Mouse (Mus musculus) spleen, adult 2 months (tissue): Measurements from ENCODE around the gene Trim3. TPM values are rescaled to one million over a fixed set of nuclear protein-coding genes. Genes with fewer than 3 reads are reported as not detected.
A peak's percentile ranks its signal among the peaks of the same experiment; 100 is the strongest.

Source experiments
- DNase-seq, 2 experiments: peaks; one replicate each; pipeline versions ENCODE4 v3.0.0 to v3.0.0-alpha.2; 2012 to 2021; ENCODE audit warnings: low spot score in 2 of 2, low read depth in 1 of 2
- H3K27ac ChIP-seq: fragments of 200-500 bp; 2 replicates; pipeline ENCODE4 v1.5.1; 2012; ENCODE audit warnings: low read length, inconsistent platforms; ENCODE audit not compliant: insufficient read depth
- H3K27me3 ChIP-seq: fragments of 200-500 bp; 2 replicates; pipeline ENCODE4 v1.6.1; 2012; ENCODE audit warnings: mild to moderate bottlenecking, moderate library complexity, low read length, inconsistent platforms; ENCODE audit not compliant: control insufficient read depth, insufficient read depth
- H3K36me3 ChIP-seq: fragments of 200-500 bp; 2 replicates; pipeline ENCODE4 v1.6.1; 2012; ENCODE audit warnings: mild to moderate bottlenecking, low read length, inconsistent platforms; ENCODE audit not compliant: control insufficient read depth, insufficient read depth
- H3K4me1 ChIP-seq: fragments of 200-500 bp; 2 replicates; pipeline ENCODE4 v1.6.1; 2011; ENCODE audit warnings: inconsistent platforms; ENCODE audit not compliant: control insufficient read depth, insufficient read depth, insufficient read length
- H3K4me3 ChIP-seq: fragments of 200-500 bp; 2 replicates; pipeline ENCODE4 v1.5.1; 2011; ENCODE audit warnings: mild to moderate bottlenecking, inconsistent platforms; ENCODE audit not compliant: insufficient read depth, insufficient read length; ENCODE audit errors: extremely low read depth
- CTCF ChIP-seq: fragments of 200-500 bp; IDR thresholded peaks from 2 replicates; pipeline ENCODE4 v1.5.1; 2011; ENCODE audit warnings: mild to moderate bottlenecking, inconsistent platforms; ENCODE audit not compliant: insufficient read depth, insufficient read length, insufficient replicate concordance; ENCODE audit errors: extremely low read depth
- POLR2A ChIP-seq: fragments of 200-500 bp; IDR thresholded peaks from 2 replicates; pipeline ENCODE4 v1.6.1; 2011; ENCODE audit warnings: low read depth, low read length, inconsistent platforms
- WGBS: fragments of 180-500 bp; shearing (Covaris S2); methylation state at CpG from one replicate; pipeline ENCODE4 v1.1.7; 2018; 5-methylcytosine and 5-hydroxymethylcytosine counted together
- polyA plus RNA-seq: library from polyadenylated mRNA; depleted of rRNA; stranded (reverse); fragments of >200 nt; gene quantifications from 2 replicates; pipeline ENCODE4 v1.2.3, GENCODE M21; 2012

The Trim3 gene
- polyA plus RNA-seq, 1 experiment = 25.4 TPM

- peak within 1 kb of the TSS; percentile 83 for H3K4me3 ChIP-seq
- no peak for TF ChIP-seq POLR2A
- no peak for TF ChIP-seq CTCF
- H3K27me3 ChIP-seq = peaks cover 5% of the 10 kb centered on the region
- 1% methylated on average over 54 of the region's 54 CpGs for WGBS
- peak; percentile 15 to 32 for DNase-seq
- no peaks in the 10 kb centered on the region for H3K36me3 ChIP-seq
- peaks cover 2% of the 10 kb centered on the region; the same call in 1 of the 2 replicates for H3K4me1 ChIP-seq
- H3K27ac ChIP-seq = no peak within 1 kb of the TSS
These were observed 52.2 kb downstream of the Trim3 start, which contains the start of gene Apbb1 for GRCm38 (mm10) chr7:105581094-105581703. Gene Apbb1 (minus strand): TSS chr7:105581653.

GRCm38 (mm10) chr7:105580627-105581089, 52.7 kb downstream of the Trim3 start:
- Histone ChIP-seq H3K4me3 (peak overlapping the region; percentile 83), H3K36me3 (no peaks in the 10 kb centered on the region), H3K27me3 (peaks cover 5% of the 10 kb centered on the region), H3K4me1 (peaks cover 2% of the 10 kb centered on the region; the same call in 1 of the 2 replicates), H3K27ac (no peak overlapping the region)
- WGBS = 16% methylated on average over 18 of the region's 22 CpGs
- TF ChIP-seq CTCF (no peak), POLR2A (no peak)
- DNase-seq = no peak

GRCm38 (mm10) chr7:105578481-105578880, 54.9 kb downstream of the Trim3 start:
- Histone ChIP-seq H3K4me3 (no peak overlapping the region), H3K36me3 (no peaks in the 10 kb centered on the region), H3K27ac (no peak overlapping the region), H3K27me3 (peaks cover 5% of the 10 kb centered on the region), H3K4me1 (peaks cover 2% of the 10 kb centered on the region; the same call in 1 of the 2 replicates)
- no peak for DNase-seq
- WGBS = 89% methylated on average over 2 of the region's 2 CpGs
- TF ChIP-seq CTCF = no peak
- TF ChIP-seq POLR2A = no peak

GRCm38 (mm10) chr7:105577377-105577871, 55.9 kb downstream of the Trim3 start:
- TF ChIP-seq POLR2A = no peak
- TF ChIP-seq CTCF = no peak
- 90% methylated on average over 6 of the region's 6 CpGs for WGBS
- peaks cover 5% of the 10 kb centered on the region for H3K27me3 ChIP-seq
- no peak for DNase-seq
- peaks cover 2% of the 10 kb centered on the region; the same call in 1 of the 2 replicates for H3K4me1 ChIP-seq
- H3K36me3 ChIP-seq = no peaks in the 10 kb centered on the region
- H3K27ac ChIP-seq = no peak overlapping the region
- no peak overlapping the region for H3K4me3 ChIP-seq

- WGBS = 48% methylated on average over 3 of the region's 3 CpGs
These were observed 57.1 kb downstream of the Trim3 start for GRCm38 (mm10) chr7:105576166-105576748.

GRCm38 (mm10) chr7:105574537-105574936, 58.8 kb downstream of the Trim3 start:
- WGBS = 90% methylated on average over 4 of the region's 4 CpGs
- Histone ChIP-seq H3K4me1 (no peaks in the 10 kb centered on the region), H3K27ac (no peak overlapping the region), H3K36me3 (no peaks in the 10 kb centered on the region), H3K4me3 (no peak overlapping the region), H3K27me3 (no peaks in the 10 kb centered on the region)
- DNase-seq = no peak
- no peak for TF ChIP-seq POLR2A

More at GRCm38 (mm10) chr7:105576166-105576748, 57.1 kb downstream of the Trim3 start:
- peaks cover 2% of the 10 kb centered on the region; the same call in 1 of the 2 replicates for H3K4me1 ChIP-seq
- peaks cover 5% of the 10 kb centered on the region for H3K27me3 ChIP-seq
- H3K36me3 ChIP-seq = no peaks in the 10 kb centered on the region
- no peak overlapping the region for H3K27ac ChIP-seq
- no peak for TF ChIP-seq CTCF
- TF ChIP-seq POLR2A = no peak
- no peak for DNase-seq
- H3K4me3 ChIP-seq = no peak overlapping the region

GRCm38 (mm10) chr7:105572949-105573348, 60.4 kb downstream of the Trim3 start:
- TF ChIP-seq POLR2A = no peak
- no peak for TF ChIP-seq CTCF
- H3K4me1 ChIP-seq = no peaks in the 10 kb centered on the region; the same call in 1 of the 2 replicates
- H3K36me3 ChIP-seq = no peaks in the 10 kb centered on the region
- H3K4me3 ChIP-seq = no peak overlapping the region
- no peaks in the 10 kb centered on the region for H3K27me3 ChIP-seq
- no peak overlapping the region for H3K27ac ChIP-seq
- DNase-seq = no peak
- WGBS = 90% methylated on average over 8 of the region's 8 CpGs
